Mouse (Mus musculus): ENCODE measurements at regions not wholly inside any gene's neighbourhood (a gene's known extent, or its start where the extent isn't known, plus 50 kb on each side); places are given as distances from the start of the nearest gene placed in this dataset.
A peak's percentile ranks its signal among the peaks of the same experiment; 100 is the strongest.

GRCm38 (mm10) chr4:119018573-119018972, 57.2 kb downstream of the Lao1 start:
- DNase-seq (ENCODE audit: low spot score): no peak

GRCm38 (mm10) chr4:119019013-119019781, 57.8 kb downstream of the Lao1 start:
- DNase-seq (ENCODE audit: low spot score): peak; percentile 81

- no peak for DNase-seq (ENCODE audit: low spot score)
Observed at GRCm38 (mm10) chr4:119022338-119022737, 61.0 kb downstream of the Lao1 start.

GRCm38 (mm10) chr4:119026237-119026861, 65.0 kb downstream of the Lao1 start:
- DNase-seq (ENCODE audit: low spot score): no peak

GRCm38 (mm10) chr4:119028208-119028821, 66.9 kb downstream of the Lao1 start:
- DNase-seq (ENCODE audit: low spot score): peak; percentile 32

GRCm38 (mm10) chr4:119029091-119029490, 67.7 kb downstream of the Lao1 start:
- no peak for DNase-seq (ENCODE audit: low spot score)

- no peak for DNase-seq (ENCODE audit: low spot score)
Observed at GRCm38 (mm10) chr4:119029735-119030134, 68.4 kb downstream of the Lao1 start.

- DNase-seq (ENCODE audit: low spot score): no peak
Observed at GRCm38 (mm10) chr4:119030865-119031264, 69.5 kb downstream of the Lao1 start.

- no peak for DNase-seq (ENCODE audit: low spot score)
Observed at GRCm38 (mm10) chr4:119033006-119033405, 71.6 kb downstream of the Lao1 start.

- no peak for DNase-seq (ENCODE audit: low spot score)
Observed at GRCm38 (mm10) chr4:119036582-119036981, 71.9 kb upstream of the Slc2a1 start.

DNA sequence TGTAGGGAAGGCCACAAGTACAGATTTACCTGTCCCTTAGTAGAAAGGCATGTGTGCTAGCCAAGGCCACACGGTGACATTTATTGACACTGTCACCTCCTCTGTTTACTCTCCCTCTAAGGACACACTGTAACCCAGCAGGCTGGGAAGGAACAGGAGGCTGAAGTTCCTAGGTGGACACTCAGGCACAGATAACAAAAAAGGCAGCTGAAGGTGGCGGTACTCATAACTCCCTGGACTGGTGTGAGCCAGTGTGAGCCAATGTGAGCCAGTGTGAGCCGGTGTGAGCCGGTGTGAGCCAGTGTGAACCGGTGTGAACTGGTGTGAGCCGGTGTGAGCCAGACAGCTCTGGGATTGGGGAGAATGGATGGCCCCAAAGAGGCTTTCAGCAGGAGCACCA, 68.5 kb upstream of the Slc2a1 start:
- DNase-seq (ENCODE audit: low spot score): no peak

- no peak for DNase-seq (ENCODE audit: low spot score)
Observed at GRCm38 (mm10) chr4:119041616-119042015, 66.9 kb upstream of the Slc2a1 start.

DNA sequence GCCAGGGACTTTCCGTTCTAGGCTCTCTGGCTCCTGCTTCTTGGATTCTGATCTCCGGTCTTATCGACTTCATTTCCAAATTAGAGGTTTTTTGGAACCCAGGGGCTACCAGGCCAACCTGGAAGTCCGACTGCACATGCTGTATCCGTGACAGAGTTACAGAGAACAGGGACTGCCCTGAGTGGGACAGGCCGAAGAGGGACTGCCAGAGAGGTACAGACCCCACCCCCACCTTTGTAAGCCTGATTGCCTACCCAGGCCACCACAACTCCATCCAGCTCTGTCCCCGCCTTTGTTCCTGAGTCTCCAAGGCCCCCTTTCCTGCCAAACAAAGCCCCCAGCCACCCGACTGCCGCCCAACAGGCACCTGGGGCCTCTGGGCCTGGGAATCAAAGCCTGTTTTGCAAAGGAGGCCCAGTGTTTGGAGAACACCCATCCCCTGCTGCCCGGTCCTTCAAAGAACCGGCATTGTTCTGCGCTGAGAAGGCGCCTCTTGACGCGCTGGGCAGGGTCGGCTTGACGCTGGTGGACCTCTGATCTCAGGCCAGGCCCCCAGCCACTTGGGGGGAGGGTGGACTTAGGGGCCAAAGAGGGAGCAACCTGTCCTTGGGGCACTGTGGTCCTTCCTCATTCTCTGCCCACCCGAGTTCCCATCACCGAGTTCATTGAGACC, 64.4 kb upstream of the Slc2a1 start:
- peak; percentile 21 for DNase-seq (ENCODE audit: low spot score)

GRCm38 (mm10) chr4:119044836-119045235, 63.7 kb upstream of the Slc2a1 start:
- no peak for DNase-seq (ENCODE audit: low spot score)

DNA sequence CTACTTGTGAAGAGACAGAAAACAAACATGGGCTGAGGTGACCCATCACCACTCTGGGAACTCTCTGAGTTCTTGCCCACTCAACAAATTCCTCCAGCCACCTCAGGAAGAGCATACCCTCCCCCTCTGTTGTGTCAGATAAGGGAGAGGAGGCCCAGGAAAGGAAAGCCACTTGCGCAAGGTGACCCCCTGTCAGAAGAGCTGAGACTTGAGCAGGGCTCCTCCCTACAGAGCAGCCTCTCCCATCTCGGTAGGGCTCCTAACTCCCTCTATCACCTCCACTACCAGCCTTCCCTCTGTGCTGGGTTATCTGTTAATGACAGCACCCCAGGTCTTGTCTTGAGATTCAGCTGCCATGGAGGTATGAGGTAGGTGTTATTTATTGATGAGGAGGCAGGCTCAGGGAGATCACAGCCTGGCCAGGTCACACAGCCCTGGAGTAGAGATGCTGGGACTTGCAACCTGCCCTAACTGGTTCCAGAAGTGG, 57.6 kb upstream of the Slc2a1 start:
- DNase-seq (ENCODE audit: low spot score): no peak

- DNase-seq (ENCODE audit: low spot score): no peak
Observed at GRCm38 (mm10) chr4:119052537-119052936, 56.0 kb upstream of the Slc2a1 start.

DNA sequence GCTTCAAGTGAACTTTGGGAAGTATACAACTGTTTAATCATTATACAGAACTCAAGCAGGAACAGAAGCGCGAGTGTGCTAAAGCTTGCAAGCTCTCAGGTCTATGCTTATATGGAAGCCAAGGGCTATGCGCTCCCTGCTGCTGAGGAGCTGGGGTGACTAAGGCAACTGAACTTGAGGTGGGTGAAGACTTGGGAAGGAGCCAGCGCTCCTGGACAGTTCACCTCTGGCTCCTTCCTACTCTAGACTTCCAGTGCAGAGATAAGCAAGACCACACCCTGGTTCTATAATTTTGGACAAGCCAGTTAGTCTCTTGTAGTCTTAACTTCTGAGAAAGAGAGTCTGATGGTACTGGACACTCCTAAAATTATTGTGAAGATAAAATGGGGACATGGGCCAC, 55.3 kb upstream of the Slc2a1 start:
- DNase-seq (ENCODE audit: low spot score): no peak

- no peak for DNase-seq (ENCODE audit: low spot score)
Observed at GRCm38 (mm10) chr4:119053680-119054079, 54.8 kb upstream of the Slc2a1 start.

DNA sequence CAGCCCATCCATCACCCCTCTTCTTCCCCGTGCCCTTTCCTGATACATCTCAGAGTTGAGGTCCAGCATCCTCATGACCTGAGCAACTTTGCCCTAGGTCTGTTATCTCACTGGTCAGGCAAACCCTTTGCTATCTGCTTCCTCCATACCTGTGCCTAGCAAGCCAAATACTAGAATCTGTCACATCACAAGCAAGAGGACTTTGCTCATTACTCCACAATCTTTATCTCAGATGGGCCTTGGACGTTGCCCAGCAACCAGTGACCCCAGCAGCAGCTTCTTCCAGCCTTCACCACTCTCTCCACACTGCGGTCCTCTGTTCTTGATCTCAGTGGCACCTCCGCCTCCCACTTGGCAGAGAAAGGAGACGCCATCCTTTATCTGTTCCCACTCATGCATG, 54.4 kb upstream of the Slc2a1 start:
- no peak for DNase-seq (ENCODE audit: low spot score)

DNA sequence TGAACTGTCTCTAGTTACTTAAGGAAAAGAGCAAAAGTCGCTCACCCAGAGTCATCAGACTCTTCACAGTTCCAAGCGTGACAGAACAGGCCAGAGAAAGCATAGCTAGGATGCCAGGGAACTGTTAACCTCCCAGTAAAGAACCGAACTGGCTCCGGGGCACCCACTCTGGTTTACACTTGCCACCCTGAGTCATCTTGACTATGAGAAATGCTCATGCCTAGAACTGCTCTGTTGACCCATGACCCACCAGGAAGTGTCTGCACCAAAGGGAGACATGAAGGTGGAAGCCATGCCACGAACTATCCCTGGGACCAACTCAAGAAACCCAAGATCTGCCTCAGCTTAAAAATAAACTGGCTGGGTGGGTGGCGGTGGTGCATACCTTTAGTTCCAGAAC, 51.3 kb upstream of the Slc2a1 start:
- no peak for DNase-seq (ENCODE audit: low spot score)

DNA sequence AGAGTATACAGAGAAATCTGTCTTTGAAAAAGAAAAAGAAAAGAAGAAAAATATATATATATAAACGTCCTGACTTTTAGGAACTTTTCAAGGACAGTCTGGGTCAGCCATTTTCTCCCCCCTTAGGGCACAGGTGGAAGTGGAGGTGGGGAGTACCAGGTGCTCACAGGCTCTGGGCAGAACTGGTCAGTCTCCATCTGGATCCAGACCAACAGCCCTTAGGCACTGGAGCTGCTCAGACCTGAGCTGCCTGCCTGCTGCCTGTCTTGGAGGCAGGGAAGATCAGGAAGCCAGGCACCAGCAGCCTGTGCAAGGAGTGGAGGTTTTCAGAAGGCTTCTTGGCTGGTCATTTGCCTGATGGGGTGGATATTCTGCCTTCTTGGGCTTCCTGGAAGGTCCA, 50.7 kb upstream of the Slc2a1 start:
- no peak for DNase-seq (ENCODE audit: low spot score)

Measured in retina, embryonic 14.5 days (tissue).